Mouse (Mus musculus) heart, embryonic 12.5 days (tissue): ENCODE data around the gene Esr1. TPM values are rescaled to one million over a fixed set of nuclear protein-coding genes. Genes with fewer than 3 reads are reported as not detected.

Source experiments
- ATAC-seq: fragments of 200-750 bp; cut with Nextera tagmentation; 2 replicates; pipeline ENCODE4 v1.8.0; 2017; ENCODE audit warnings: moderate TSS enrichment, moderate library complexity; ENCODE audit not compliant: insufficient number of reproducible peaks, low FRiP score
- H3K27ac ChIP-seq: fragments of 300-500 bp; sonication (generic); 2 replicates; pipeline ENCODE4 v1.5.1; 2016; ENCODE audit warnings: mild to moderate bottlenecking, moderate library complexity; ENCODE audit not compliant: poor library complexity, severe bottlenecking
- H3K27me3 ChIP-seq: fragments of 300-500 bp; sonication (generic); replicated peaks from 2 replicates; pipeline ENCODE4 v1.6.1; 2016; ENCODE audit warnings: mild to moderate bottlenecking, moderate library complexity
- H3K36me3 ChIP-seq: fragments of 300-500 bp; sonication (generic); 2 replicates; pipeline ENCODE4 v1.6.1; 2016; ENCODE audit warnings: mild to moderate bottlenecking, moderate library complexity
- H3K4me1 ChIP-seq: fragments of 300-500 bp; sonication (generic); replicated peaks from 2 replicates; pipeline ENCODE4 v1.6.1; 2016; ENCODE audit warnings: mild to moderate bottlenecking
- H3K4me2 ChIP-seq: fragments of 300-500 bp; sonication (generic); 2 replicates; pipeline ENCODE4 v1.6.1; 2016; ENCODE audit warnings: mild to moderate bottlenecking, moderate library complexity
- H3K4me3 ChIP-seq: fragments of 300-500 bp; sonication (generic); 2 replicates; pipeline ENCODE4 v1.5.1; 2016; ENCODE audit warnings: mild to moderate bottlenecking
- H3K9ac ChIP-seq: fragments of 300-500 bp; sonication (generic); 2 replicates; pipeline ENCODE4 v1.6.1; 2016; ENCODE audit warnings: mild to moderate bottlenecking, moderate library complexity
- H3K9me3 ChIP-seq: fragments of 300-500 bp; sonication (generic); replicated peaks from 2 replicates; pipeline ENCODE4 v1.6.1; 2016; ENCODE audit warnings: mild to moderate bottlenecking, moderate library complexity
- WGBS: fragments of 180-500 bp; shearing (Covaris S2); methylation state at CpG from one replicate; pipeline ENCODE4 v1.1.7; 2016; 5-methylcytosine and 5-hydroxymethylcytosine counted together
- polyA plus RNA-seq: library from polyadenylated mRNA; unstranded; fragments of >200 nt; fragmentation: Nextera tagmentation; extraction: Ambion mirVana; gene quantifications from 2 replicates; pipeline ENCODE4 v1.2.1, GENCODE M21; 2016

Esr1 gene
- polyA plus RNA-seq, 1 experiment from 2014 or later: 1.00 TPM

DNA sequence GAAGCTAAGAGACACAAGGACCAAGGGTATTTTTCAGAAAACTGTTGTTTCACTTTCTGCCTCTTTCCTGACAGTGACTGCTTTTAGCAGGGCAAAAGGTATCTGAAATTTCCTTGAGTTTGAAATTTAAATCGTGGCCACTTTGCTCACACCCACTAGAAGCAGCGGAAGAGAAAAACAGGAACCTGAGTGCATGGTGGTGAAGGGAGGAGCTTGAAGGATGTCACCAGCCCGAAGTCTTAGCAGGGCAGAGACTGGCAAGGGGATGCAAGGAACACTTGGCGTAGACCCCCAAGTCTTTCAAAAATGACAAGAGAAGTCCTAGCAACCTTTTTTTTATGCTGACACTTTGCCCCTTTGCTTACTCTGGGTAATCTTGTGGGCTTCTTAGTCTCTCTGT, 299.1 kb downstream of the Esr1 start:
- no peak overlapping the region for H3K27ac ChIP-seq
- no peaks in the 10 kb centered on the region for H3K27me3 ChIP-seq
- no peaks in the 10 kb centered on the region for H3K4me1 ChIP-seq
- no peaks in the 10 kb centered on the region for H3K9me3 ChIP-seq
- ATAC-seq: no peak
- no peak overlapping the region for H3K4me2 ChIP-seq
- no peak overlapping the region for H3K9ac ChIP-seq
- H3K4me3 ChIP-seq: no peak overlapping the region
- 77% methylated on average over 4 of the region's 4 CpGs for WGBS
- H3K36me3 ChIP-seq: no peaks in the 10 kb centered on the region

DNA sequence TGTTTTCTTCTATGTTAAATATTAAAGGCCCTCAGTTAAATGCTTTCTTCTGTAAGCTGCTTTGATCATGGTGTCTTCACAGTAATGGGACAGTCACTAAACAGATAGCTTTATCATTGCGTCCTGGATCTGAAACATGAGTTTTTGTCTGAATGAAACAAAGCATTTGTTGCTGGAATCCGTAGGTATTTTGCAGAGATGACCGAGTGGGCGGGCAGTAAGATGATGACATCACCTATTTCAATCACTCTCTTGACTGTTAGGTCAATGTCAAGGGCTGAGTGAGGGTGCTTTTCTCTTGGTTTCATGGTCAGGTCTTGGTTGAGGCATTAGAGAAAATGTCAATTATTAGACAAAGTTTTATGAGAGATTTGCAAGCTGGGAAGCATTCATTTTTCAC, 307.7 kb downstream of the Esr1 start:
- Histone ChIP-seq H3K27me3 (no peaks in the 10 kb centered on the region), H3K9me3 (0 out of 2 replicates have a peak, but pooled peaks cover 3% of the 10 kb centered on the region), H3K27ac (no peak overlapping the region), H3K4me1 (no peaks in the 10 kb centered on the region), H3K36me3 (no peaks in the 10 kb centered on the region), H3K4me2 (no peak overlapping the region), H3K9ac (no peak overlapping the region), H3K4me3 (no peak overlapping the region)
- no peak for ATAC-seq
- WGBS: 82% methylated on average over 4 of the region's 4 CpGs

DNA sequence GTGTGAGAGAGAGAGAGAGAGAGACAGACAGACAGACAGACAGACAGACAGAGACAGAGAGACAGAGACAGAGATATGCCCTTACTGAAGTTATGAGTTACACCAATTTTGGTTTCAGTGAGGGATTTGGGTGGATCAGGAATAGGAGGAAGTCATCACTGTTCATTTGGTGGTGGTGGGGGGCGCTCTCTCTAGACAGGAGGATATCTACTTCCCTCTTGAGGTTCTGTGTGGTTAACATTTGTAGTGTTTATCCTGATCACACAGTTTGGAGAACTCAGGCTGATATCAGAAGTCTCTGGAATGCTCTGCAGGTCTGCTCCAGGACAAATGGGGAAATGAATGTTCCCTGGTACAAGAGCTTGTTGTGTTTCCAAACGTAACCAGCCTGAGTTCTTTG, 312.2 kb downstream of the Esr1 start:
- H3K4me1 ChIP-seq: no peaks in the 10 kb centered on the region
- H3K9ac ChIP-seq: no peak overlapping the region
- H3K27ac ChIP-seq: no peak overlapping the region
- H3K4me2 ChIP-seq: no peak overlapping the region
- 67% methylated on average over 2 of the region's 2 CpGs for WGBS
- 0 out of 2 replicates have a peak, but pooled peaks cover under 1% of the 10 kb centered on the region for H3K9me3 ChIP-seq
- no peaks in the 10 kb centered on the region for H3K27me3 ChIP-seq
- H3K36me3 ChIP-seq: no peaks in the 10 kb centered on the region
- no peak for ATAC-seq
- H3K4me3 ChIP-seq: no peak overlapping the region

DNA sequence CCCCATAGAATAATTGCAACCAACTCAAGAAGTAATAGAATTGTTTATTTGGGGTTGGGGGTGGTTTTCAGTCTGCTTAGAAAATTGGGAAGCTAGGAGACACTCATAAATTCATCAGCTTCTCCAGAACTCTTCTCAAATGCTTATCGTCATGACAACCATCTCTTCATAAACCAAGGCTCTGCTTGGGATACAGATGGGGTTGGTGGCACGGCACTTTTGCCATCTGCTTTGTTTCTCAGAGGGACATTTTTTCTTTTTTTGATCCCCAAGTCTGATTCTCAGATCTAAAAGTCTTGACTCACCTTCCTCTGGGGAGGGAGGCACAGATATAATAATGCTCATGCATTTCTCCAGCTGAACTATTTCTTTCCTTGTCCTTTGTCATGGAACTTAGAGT, 313.0 kb downstream of the Esr1 start:
- H3K27ac ChIP-seq: no peak overlapping the region
- H3K4me1 ChIP-seq: no peaks in the 10 kb centered on the region
- WGBS: 77% methylated on average over 2 of the region's 2 CpGs
- H3K36me3 ChIP-seq: no peaks in the 10 kb centered on the region
- no peaks in the 10 kb centered on the region for H3K27me3 ChIP-seq
- no peak for ATAC-seq
- H3K9ac ChIP-seq: no peak overlapping the region
- no peaks in the 10 kb centered on the region for H3K9me3 ChIP-seq
- H3K4me3 ChIP-seq: no peak overlapping the region
- no peak overlapping the region for H3K4me2 ChIP-seq

DNA sequence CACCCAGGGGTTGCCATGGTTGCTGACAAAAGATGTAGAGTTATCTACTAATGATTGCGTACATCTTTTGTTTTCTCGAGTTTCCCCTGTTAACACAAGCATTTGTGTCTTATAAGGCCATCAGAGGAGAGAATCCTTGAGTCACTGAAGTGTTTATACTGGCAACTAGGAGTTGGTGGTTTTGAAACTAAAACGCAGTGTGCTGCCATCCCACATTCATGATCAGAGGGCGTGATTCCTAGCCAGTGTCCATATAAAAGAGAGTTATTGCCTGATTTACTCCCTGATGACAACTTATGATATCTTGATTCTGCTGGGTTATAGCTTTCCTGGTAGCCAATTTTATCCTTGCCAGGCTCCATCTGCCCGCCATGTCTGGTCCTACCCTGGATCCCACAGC, 331.8 kb downstream of the Esr1 start:
- 84% methylated on average over 5 of the region's 5 CpGs for WGBS

DNA sequence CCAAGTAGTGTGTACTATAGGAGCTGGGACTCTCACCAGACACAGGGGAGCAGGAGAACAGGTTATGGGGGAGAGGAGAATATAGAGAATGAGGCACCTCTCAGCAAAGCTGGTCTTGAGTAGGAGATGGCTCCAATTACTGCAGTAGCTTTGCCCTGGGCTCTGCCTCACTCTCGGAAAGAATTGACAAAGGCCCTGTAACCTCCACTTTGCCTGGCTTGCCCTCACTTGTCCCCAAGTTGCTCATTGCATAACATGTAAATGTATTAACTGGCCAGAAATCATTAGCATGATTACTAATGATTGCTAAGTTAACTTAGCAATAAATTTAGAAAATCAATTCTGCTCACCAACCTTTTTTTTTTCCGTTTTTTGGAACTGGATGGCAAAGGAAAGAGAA, 333.3 kb downstream of the Esr1 start:
- WGBS: 55% methylated on average over 2 of the region's 2 CpGs
- Histone ChIP-seq H3K27ac (no peak overlapping the region), H3K9ac (no peak overlapping the region), H3K9me3 (no peaks in the 10 kb centered on the region), H3K27me3 (no peaks in the 10 kb centered on the region), H3K4me2 (no peak overlapping the region), H3K4me1 (no peaks in the 10 kb centered on the region), H3K36me3 (no peaks in the 10 kb centered on the region), H3K4me3 (no peak overlapping the region)
- no peak for ATAC-seq

More for the DNA sequence above, 331.8 kb downstream of the Esr1 start:
- H3K9me3 ChIP-seq: no peaks in the 10 kb centered on the region
- H3K4me3 ChIP-seq: no peak overlapping the region
- no peak overlapping the region for H3K4me2 ChIP-seq
- H3K27ac ChIP-seq: no peak overlapping the region
- no peaks in the 10 kb centered on the region for H3K36me3 ChIP-seq
- ATAC-seq: no peak
- no peaks in the 10 kb centered on the region for H3K27me3 ChIP-seq
- no peak overlapping the region for H3K9ac ChIP-seq
- H3K4me1 ChIP-seq: no peaks in the 10 kb centered on the region

DNA sequence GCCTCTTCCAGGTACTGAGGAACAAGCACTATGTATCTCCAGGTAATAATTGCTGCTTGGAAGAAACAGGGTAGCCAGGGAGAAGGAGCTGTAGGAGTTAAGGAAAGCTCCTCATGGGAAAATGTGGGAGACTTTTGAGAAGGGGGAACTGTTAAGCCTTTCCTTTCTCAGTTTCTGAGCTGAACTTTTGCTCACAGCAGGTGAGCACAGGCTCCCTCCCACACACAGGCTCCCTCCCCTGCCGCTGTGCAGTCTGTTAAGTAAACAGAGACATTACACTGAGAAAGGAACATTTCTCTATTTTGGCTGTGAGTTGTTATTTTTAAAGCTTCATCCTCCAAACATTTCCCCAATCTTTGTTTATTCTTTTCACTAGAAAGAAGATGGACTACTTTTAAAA, 354.4 kb downstream of the Esr1 start:
- H3K27me3 ChIP-seq: no peaks in the 10 kb centered on the region
- no peak overlapping the region for H3K27ac ChIP-seq
- ATAC-seq: no peak
- no peaks in the 10 kb centered on the region for H3K36me3 ChIP-seq
- H3K9ac ChIP-seq: no peak overlapping the region
- WGBS: 26% methylated on average over 1 of the region's 1 CpGs
- no peak overlapping the region for H3K4me2 ChIP-seq
- no peaks in the 10 kb centered on the region for H3K4me1 ChIP-seq
- no peaks in the 10 kb centered on the region for H3K9me3 ChIP-seq
- H3K4me3 ChIP-seq: no peak overlapping the region

DNA sequence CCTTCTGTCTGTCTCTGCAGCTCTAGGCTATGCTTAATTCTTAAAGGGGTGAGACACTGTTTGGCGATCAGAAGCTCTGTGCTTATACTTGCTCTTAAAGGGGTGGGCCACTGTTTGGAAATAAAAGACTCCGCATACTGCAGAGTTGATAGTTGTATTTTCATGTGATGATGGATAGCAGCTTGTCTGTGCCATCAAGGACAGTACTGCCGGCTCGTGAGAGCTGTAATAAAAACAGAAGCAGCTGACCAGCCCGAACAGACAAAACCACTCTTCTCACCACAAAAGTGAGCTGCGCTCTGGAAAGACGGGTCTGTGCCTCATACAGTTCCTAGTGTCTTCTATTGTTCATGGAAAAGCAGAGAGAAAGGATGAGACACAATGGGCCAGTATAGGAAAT, 359.8 kb downstream of the Esr1 start:
- Histone ChIP-seq H3K9me3 (no peaks in the 10 kb centered on the region), H3K4me2 (no peak overlapping the region), H3K4me3 (no peak overlapping the region), H3K4me1 (no peaks in the 10 kb centered on the region), H3K36me3 (no peaks in the 10 kb centered on the region), H3K27me3 (no peaks in the 10 kb centered on the region), H3K27ac (no peak overlapping the region), H3K9ac (no peak overlapping the region)
- WGBS: 80% methylated on average over 7 of the region's 7 CpGs
- ATAC-seq: no peak

DNA sequence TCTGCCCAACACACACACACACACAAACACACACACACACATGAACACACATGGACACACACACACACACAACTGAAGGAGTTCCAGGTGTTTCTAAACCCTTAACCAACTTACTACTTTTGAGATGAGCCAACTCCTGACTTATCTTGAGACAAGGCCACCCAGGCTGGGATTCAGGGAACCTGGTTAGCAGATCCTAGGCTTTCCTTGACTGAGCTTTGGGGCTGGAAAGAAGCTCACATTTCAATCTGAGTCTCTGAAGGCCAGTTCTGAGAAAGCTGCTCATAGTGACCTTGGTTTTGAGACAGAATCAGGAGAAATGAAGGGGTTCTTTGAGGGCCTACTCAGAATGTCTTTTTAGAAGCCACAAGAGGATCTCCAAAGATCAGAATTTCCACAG, 360.2 kb downstream of the Esr1 start:
- H3K36me3 ChIP-seq: no peaks in the 10 kb centered on the region
- no peak overlapping the region for H3K4me2 ChIP-seq
- no peak overlapping the region for H3K9ac ChIP-seq
- no peaks in the 10 kb centered on the region for H3K9me3 ChIP-seq
- no peak overlapping the region for H3K4me3 ChIP-seq
- ATAC-seq: no peak
- no peaks in the 10 kb centered on the region for H3K27me3 ChIP-seq
- no peak overlapping the region for H3K27ac ChIP-seq
- H3K4me1 ChIP-seq: no peaks in the 10 kb centered on the region

DNA sequence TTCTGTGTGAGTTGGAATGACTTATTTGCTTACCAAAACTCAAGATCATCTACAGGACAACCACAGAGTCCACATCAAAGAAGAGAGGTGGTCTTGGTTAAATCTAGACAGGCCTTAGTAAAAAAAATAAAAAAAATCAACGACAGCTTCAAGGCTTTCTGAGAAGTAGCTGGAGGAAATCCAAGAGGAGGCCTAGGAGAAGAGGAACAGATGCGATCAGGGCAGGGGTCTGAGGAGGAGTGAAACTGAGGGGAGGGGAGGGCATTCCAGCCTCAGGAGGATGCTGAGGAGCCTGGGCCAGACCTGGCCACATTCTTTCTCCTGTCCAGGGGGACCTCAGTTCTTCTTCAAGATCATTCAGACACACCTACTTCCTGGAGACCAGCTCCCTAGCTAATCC, 360.6 kb downstream of the Esr1 start:
- Histone ChIP-seq H3K36me3 (no peaks in the 10 kb centered on the region), H3K4me1 (no peaks in the 10 kb centered on the region), H3K27me3 (no peaks in the 10 kb centered on the region), H3K27ac (no peak overlapping the region), H3K4me2 (no peak overlapping the region), H3K9me3 (no peaks in the 10 kb centered on the region), H3K9ac (no peak overlapping the region), H3K4me3 (no peak overlapping the region)
- 61% methylated on average over 2 of the region's 2 CpGs for WGBS
- no peak for ATAC-seq

DNA sequence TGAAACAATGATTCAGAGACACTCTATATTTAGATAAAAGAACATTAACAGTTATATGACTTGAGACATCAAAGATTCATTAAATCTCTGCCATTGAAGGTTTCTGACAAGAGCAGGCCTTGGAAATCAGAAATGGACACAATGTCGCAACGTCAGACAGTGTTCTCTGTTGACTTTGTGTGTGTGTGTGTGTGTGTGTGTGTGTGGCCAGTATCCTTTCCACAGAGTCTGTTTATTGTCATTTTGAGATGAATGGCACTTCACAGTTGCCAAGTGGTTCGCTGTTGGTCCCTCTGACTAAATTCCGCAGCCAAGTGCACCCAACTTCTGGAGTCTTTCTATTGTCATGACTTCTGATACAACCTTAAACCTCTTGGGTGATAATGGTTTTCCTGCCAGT, 362.9 kb downstream of the Esr1 start:
- Histone ChIP-seq H3K4me2 (no peak overlapping the region), H3K9me3 (no peaks in the 10 kb centered on the region), H3K4me1 (no peaks in the 10 kb centered on the region), H3K9ac (no peak overlapping the region), H3K27ac (no peak overlapping the region), H3K36me3 (no peaks in the 10 kb centered on the region), H3K4me3 (no peak overlapping the region), H3K27me3 (no peaks in the 10 kb centered on the region)
- WGBS: 61% methylated on average over 4 of the region's 4 CpGs
- ATAC-seq: no peak

DNA sequence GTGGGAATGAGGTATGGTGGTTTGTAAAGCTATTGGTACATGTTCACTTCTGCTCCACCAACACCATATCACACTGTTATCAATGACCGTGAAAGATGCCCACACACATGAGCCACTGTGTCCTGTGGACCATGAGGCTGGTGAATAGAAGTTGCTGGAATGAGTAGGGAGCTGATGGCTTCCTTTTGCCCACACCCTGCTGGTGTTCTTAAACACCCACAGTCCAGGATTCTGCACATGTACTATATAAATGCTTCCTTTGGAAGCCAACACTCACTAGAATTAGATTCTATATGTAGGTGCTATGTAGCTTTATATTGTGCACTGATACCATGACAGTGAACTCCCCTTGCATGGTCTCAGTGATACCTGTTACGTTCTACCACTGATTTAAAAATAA, 365.2 kb downstream of the Esr1 start:
- WGBS: 81% methylated on average over 2 of the region's 2 CpGs

More for the DNA sequence above, 365.2 kb downstream of the Esr1 start:
- Histone ChIP-seq H3K4me2 (no peak overlapping the region), H3K27ac (no peak overlapping the region), H3K4me1 (no peaks in the 10 kb centered on the region), H3K9me3 (no peaks in the 10 kb centered on the region), H3K4me3 (no peak overlapping the region), H3K9ac (no peak overlapping the region), H3K36me3 (no peaks in the 10 kb centered on the region), H3K27me3 (no peaks in the 10 kb centered on the region)
- ATAC-seq: no peak
